Comparison of ENCODE assay signal across 7 mouse cellular contexts in genomic region chr14:73237848-73238321, GRCm38 (mm10). TPM values are rescaled to one million over a fixed set of nuclear protein-coding genes. Genes with fewer than 3 reads are reported as not detected.
DNase-seq lines count a peak whose midpoint lies in the region; ATAC-seq and TF ChIP-seq lines count a peak whose summit lies in the region.

Gene Lpar6 (plus strand): TSS chr14:73237895.

- peak; percentile 32 for ATAC-seq in G1E (ENCODE audit: extremely low read depth, insufficient number of reproducible peaks, low FRiP score, poor library complexity, severe bottlenecking)
- ATAC-seq in forebrain, embryonic 15.5 days (replicated peaks), result peak; percentile 72
- peak; percentile 71 for ATAC-seq in hindbrain, embryonic 12.5 days (ENCODE audit: low FRiP score)
- peak; percentile 52; the same call in 1 of the 2 replicates for ATAC-seq in limb, embryonic 12.5 days (ENCODE audit: insufficient number of reproducible peaks, insufficient read depth, low FRiP score, low TSS enrichment, low read depth)
- ATAC-seq in midbrain, embryonic 12.5 days (ENCODE audit: low FRiP score, low read depth), result peak; percentile 82
- peak; percentile 84 for ATAC-seq in stomach, embryonic 15.5 days (ENCODE audit: insufficient read depth, low FRiP score, low read depth)

- H3K36me3 ChIP-seq in G1E (replicated peaks), result peaks cover 25% of the 10 kb centered on the region
- no peaks in the 10 kb centered on the region for H3K36me3 ChIP-seq in forebrain, embryonic 15.5 days
- 0 out of 2 replicates have a peak, but pooled peaks cover 5% of the 10 kb centered on the region for H3K36me3 ChIP-seq in hindbrain, embryonic 12.5 days
- peaks cover 6% of the 10 kb centered on the region; the same call in 1 of the 2 replicates for H3K36me3 ChIP-seq in limb, embryonic 12.5 days
- peaks cover 7% of the 10 kb centered on the region; the same call in 1 of the 2 replicates for H3K36me3 ChIP-seq in midbrain, embryonic 12.5 days
- no peaks in the 10 kb centered on the region for H3K36me3 ChIP-seq in stomach, embryonic 15.5 days

- under 1% methylated on average over 19 of the region's 19 CpGs for WGBS in forebrain, embryonic 15.5 days
- 0% methylated on average over 19 of the region's 19 CpGs for WGBS in hindbrain, embryonic 12.5 days
- WGBS in limb, embryonic 12.5 days, result under 1% methylated on average over 19 of the region's 19 CpGs
- 0% methylated on average over 19 of the region's 19 CpGs for WGBS in midbrain, embryonic 12.5 days
- WGBS in stomach, embryonic 15.5 days, result under 1% methylated on average over 19 of the region's 19 CpGs

- DNase-seq in G1E (ENCODE audit: low spot score), result no peak
- DNase-seq in adrenal gland, postnatal 14 days, result peak; percentile 74

- no peaks in the 10 kb centered on the region for H3K9me3 ChIP-seq in G1E (replicated peaks)
- H3K9me3 ChIP-seq in forebrain, embryonic 15.5 days, result no peaks in the 10 kb centered on the region
- no peaks in the 10 kb centered on the region for H3K9me3 ChIP-seq in hindbrain, embryonic 12.5 days (replicated peaks)
- no peaks in the 10 kb centered on the region for H3K9me3 ChIP-seq in limb, embryonic 12.5 days
- H3K9me3 ChIP-seq in midbrain, embryonic 12.5 days, result no peaks in the 10 kb centered on the region
- H3K9me3 ChIP-seq in stomach, embryonic 15.5 days, result no peaks in the 10 kb centered on the region

- H3K27ac ChIP-seq in forebrain, embryonic 15.5 days (replicated peaks), result peak within 1 kb of the TSS; percentile 78
- peak within 1 kb of the TSS; percentile 92 for H3K27ac ChIP-seq in hindbrain, embryonic 12.5 days
- peak within 1 kb of the TSS; percentile 95 for H3K27ac ChIP-seq in limb, embryonic 12.5 days
- H3K27ac ChIP-seq in midbrain, embryonic 12.5 days (replicated peaks), result peak within 1 kb of the TSS; percentile 92
- peak within 1 kb of the TSS; percentile 98 for H3K27ac ChIP-seq in stomach, embryonic 15.5 days

- H3K27me3 ChIP-seq in G1E (ENCODE audit: insufficient read depth, low read length), result no peaks in the 10 kb centered on the region
- H3K27me3 ChIP-seq in forebrain, embryonic 15.5 days, result no peaks in the 10 kb centered on the region
- H3K27me3 ChIP-seq in hindbrain, embryonic 12.5 days, result no peaks in the 10 kb centered on the region
- H3K27me3 ChIP-seq in limb, embryonic 12.5 days, result no peaks in the 10 kb centered on the region
- H3K27me3 ChIP-seq in midbrain, embryonic 12.5 days, result no peaks in the 10 kb centered on the region
- no peaks in the 10 kb centered on the region for H3K27me3 ChIP-seq in stomach, embryonic 15.5 days (replicated peaks)

- H3K4me1 ChIP-seq in G1E (ENCODE audit: insufficient read depth, low read depth, low read length), result peaks cover 26% of the 10 kb centered on the region
- peaks cover 14% of the 10 kb centered on the region for H3K4me1 ChIP-seq in forebrain, embryonic 15.5 days
- peaks cover 8% of the 10 kb centered on the region for H3K4me1 ChIP-seq in hindbrain, embryonic 12.5 days
- H3K4me1 ChIP-seq in limb, embryonic 12.5 days (replicated peaks), result peaks cover 20% of the 10 kb centered on the region
- 0 out of 2 replicates have a peak, but pooled peaks cover 8% of the 10 kb centered on the region for H3K4me1 ChIP-seq in midbrain, embryonic 12.5 days
- H3K4me1 ChIP-seq in stomach, embryonic 15.5 days, result no peaks in the 10 kb centered on the region

- peak within 1 kb of the TSS; percentile 48 for H3K9ac ChIP-seq in forebrain, embryonic 15.5 days (replicated peaks)
- H3K9ac ChIP-seq in hindbrain, embryonic 12.5 days, result peak within 1 kb of the TSS; percentile 66
- peak within 1 kb of the TSS; percentile 79 for H3K9ac ChIP-seq in limb, embryonic 12.5 days (replicated peaks)
- H3K9ac ChIP-seq in midbrain, embryonic 12.5 days (replicated peaks), result peak within 1 kb of the TSS; percentile 77
- H3K9ac ChIP-seq in stomach, embryonic 15.5 days, result peak within 1 kb of the TSS; percentile 50

- H3K4me2 ChIP-seq in forebrain, embryonic 15.5 days (replicated peaks), result peak within 1 kb of the TSS; percentile 55
- peak within 1 kb of the TSS; percentile 50 for H3K4me2 ChIP-seq in hindbrain, embryonic 12.5 days (replicated peaks)
- H3K4me2 ChIP-seq in limb, embryonic 12.5 days, result peak within 1 kb of the TSS; percentile 55
- peak within 1 kb of the TSS; percentile 56 for H3K4me2 ChIP-seq in midbrain, embryonic 12.5 days (replicated peaks)
- H3K4me2 ChIP-seq in stomach, embryonic 15.5 days, result peak within 1 kb of the TSS; percentile 47

- no peak for TF ChIP-seq CTCF in G1E (IDR thresholded peaks at IDR 0.05; ENCODE audit: low read depth, low read length)

- H3K4me3 ChIP-seq in G1E (ENCODE audit: low read depth, low read length), result peak within 1 kb of the TSS; percentile 68
- H3K4me3 ChIP-seq in forebrain, embryonic 15.5 days, result peak within 1 kb of the TSS; percentile 48
- H3K4me3 ChIP-seq in hindbrain, embryonic 12.5 days, result peak within 1 kb of the TSS; percentile 48
- H3K4me3 ChIP-seq in limb, embryonic 12.5 days (replicated peaks), result peak within 1 kb of the TSS; percentile 57
- H3K4me3 ChIP-seq in midbrain, embryonic 12.5 days, result peak within 1 kb of the TSS; percentile 54
- peak within 1 kb of the TSS; percentile 61 for H3K4me3 ChIP-seq in stomach, embryonic 15.5 days (replicated peaks)

RNA-seq across cellular contexts. Expression of gene Lpar6, which starts in this region (rescaled TPM):
- total RNA-seq in G1E (2014; fragmentation: Nextera tagmentation), result 2.0 and 3.1 TPM in 2 replicates
- total RNA-seq in G1E (2017), result 4.1 and 4.5 TPM in 2 replicates
- 0.03 and 0.05 TPM in 2 replicates for polyA plus RNA-seq in G1E (2012)
- 7.8 and 9.6 TPM in 2 replicates for total RNA-seq in adrenal gland, postnatal 14 days (2021)
- 4.9 TPM in 2 replicates for polyA plus RNA-seq in forebrain, embryonic 15.5 days (2015; fragmentation: Nextera tagmentation; extraction: Ambion mirVana)
- polyA plus RNA-seq in hindbrain, embryonic 12.5 days (2016; fragmentation: Nextera tagmentation; extraction: Ambion mirVana), result 12.9 and 14.0 TPM in 2 replicates
- 18.5 and 20.4 TPM in 2 replicates for polyA plus RNA-seq in limb, embryonic 12.5 days (2016; fragmentation: Nextera tagmentation; extraction: Ambion mirVana)
- polyA plus RNA-seq in midbrain, embryonic 12.5 days (2016; fragmentation: Nextera tagmentation; extraction: Ambion mirVana), result 13.9 and 14.2 TPM in 2 replicates
- polyA plus RNA-seq in stomach, embryonic 15.5 days (2015; fragmentation: Nextera tagmentation; extraction: Ambion mirVana), result 13.9 and 16.1 TPM in 2 replicates

Comparison
In these comparisons a context has a peak if more than half of its experiments do, and no peak if none do; other contexts are left out.
1. ATAC-seq: peak in every context shown above with its lines; median percentile 84 in stomach, embryonic 15.5 days; 82 in midbrain, embryonic 12.5 days; 72 in forebrain, embryonic 15.5 days; 71 in hindbrain, embryonic 12.5 days; 52 in limb, embryonic 12.5 days; 32 in G1E.